Mouse (Mus musculus) CH12.LX (cell line): ENCODE data around the gene Bcl9l. TPM values are rescaled to one million over a fixed set of nuclear protein-coding genes. Genes with fewer than 3 reads are reported as not detected.

ENCODE experiments used
- DNase-seq: peaks from one replicate; pipeline ENCODE4 v3.0.0-alpha.2; 2013; ENCODE audit errors: extremely low read depth
- H3K27ac ChIP-seq: 2 replicates; pipeline ENCODE4 v1.5.1; 2012; ENCODE audit warnings: low read depth, mild to moderate bottlenecking, control low read depth, moderate library complexity; ENCODE audit not compliant: insufficient read depth
- H3K27me3 ChIP-seq: replicated peaks from 2 replicates; pipeline ENCODE3; 2012; ENCODE audit warnings: inconsistent platforms
- H3K36me3 ChIP-seq, 2 experiments: replicated peaks in 1 of 2; 2 replicates each; pipeline versions ENCODE3 to v1.6.1; 2012; ENCODE audit warnings: inconsistent platforms in 1 of 2, low read length in 1 of 2, mild to moderate bottlenecking in 1 of 2, mixed read lengths in 1 of 2, moderate library complexity in 1 of 2; ENCODE audit not compliant: control insufficient read depth in 1 of 2, insufficient read depth in 1 of 2
- H3K4me1 ChIP-seq, 2 experiments: 2 replicates each; pipeline ENCODE4 v1.6.1; 2012; ENCODE audit warnings: inconsistent platforms in 1 of 2, moderate library complexity in 1 of 2; ENCODE audit not compliant: insufficient read depth in 2 of 2, control insufficient read depth in 1 of 2
- H3K4me2 ChIP-seq: 2 replicates; pipeline ENCODE4 v1.6.1; 2012; ENCODE audit warnings: low read depth, mild to moderate bottlenecking, control low read depth; ENCODE audit not compliant: poor library complexity, insufficient read depth, severe bottlenecking
- H3K4me3 ChIP-seq, 3 experiments: fragments of 150-350 bp in 1 of 3; sonication (generic) in 1 of 3; replicated peaks in 1 of 3; 2 replicates each; pipeline versions ENCODE3 to v1.5.1; 2011 to 2012; ENCODE audit warnings: low read depth in 2 of 3, low read length in 2 of 3, mild to moderate bottlenecking in 2 of 3, moderate library complexity in 2 of 3, control low read depth in 1 of 3, improper control_type of control experiment in 1 of 3, inconsistent platforms in 1 of 3, mixed read lengths in 1 of 3; ENCODE audit not compliant: poor library complexity in 1 of 3
- H3K79me2 ChIP-seq: replicated peaks from 2 replicates; pipeline ENCODE4 v1.6.1; 2012; ENCODE audit warnings: mild to moderate bottlenecking, moderate library complexity; ENCODE audit not compliant: control insufficient read depth, poor library complexity, insufficient read depth, severe bottlenecking; ENCODE audit errors: extremely low read depth
- H3K9ac ChIP-seq: 2 replicates; pipeline ENCODE4 v1.6.1; 2012; ENCODE audit warnings: low read depth, mild to moderate bottlenecking, control low read depth, moderate library complexity; ENCODE audit not compliant: insufficient read depth
- H3K9me3 ChIP-seq: replicated peaks from 2 replicates; pipeline ENCODE3; 2012; ENCODE audit warnings: low read length, inconsistent platforms, mixed read lengths
- BHLHE40 ChIP-seq: IDR thresholded peaks from 2 replicates; pipeline ENCODE4 v1.6.1; 2011; ENCODE audit warnings: mild to moderate bottlenecking, low read depth, low read length, improper control_type of control experiment
- CHD2 ChIP-seq: IDR thresholded peaks from 2 replicates; pipeline ENCODE4 v1.6.1; 2011; ENCODE audit warnings: low read length, improper control_type of control experiment
- E2F4 ChIP-seq: IDR thresholded peaks from 2 replicates; pipeline ENCODE4 v1.6.1; 2011; ENCODE audit warnings: low read depth, low read length, improper control_type of control experiment; ENCODE audit not compliant: insufficient replicate concordance
- ELF1 ChIP-seq: IDR thresholded peaks from 2 replicates; pipeline ENCODE4 v1.6.1; 2014; ENCODE audit warnings: low read depth, mild to moderate bottlenecking, inconsistent platforms, low read length, improper control_type of control experiment
- ETS1 ChIP-seq: conservative IDR thresholded peaks from 2 replicates; pipeline ENCODE4 v1.6.1; 2012; ENCODE audit warnings: low read depth, mild to moderate bottlenecking, inconsistent platforms, low read length, improper control_type of control experiment, moderate library complexity
- JUN ChIP-seq: IDR thresholded peaks from 2 replicates; pipeline ENCODE4 v1.6.1; 2011; ENCODE audit warnings: low read depth, mild to moderate bottlenecking, low read length, improper control_type of control experiment, moderate library complexity; ENCODE audit not compliant: insufficient read depth
- JUND ChIP-seq: conservative IDR thresholded peaks from 2 replicates; pipeline ENCODE4 v1.6.1; 2011; ENCODE audit warnings: low read depth, low read length, improper control_type of control experiment
- MAFK ChIP-seq: IDR thresholded peaks from 2 replicates; pipeline ENCODE4 v1.6.1; 2011; ENCODE audit warnings: low read length, improper control_type of control experiment; ENCODE audit not compliant: insufficient replicate concordance
- MXI1 ChIP-seq: IDR thresholded peaks from 2 replicates; pipeline ENCODE4 v1.6.1; 2011; ENCODE audit warnings: mild to moderate bottlenecking, low read depth, low read length, improper control_type of control experiment
- NELFE ChIP-seq: IDR thresholded peaks from 2 replicates; pipeline ENCODE4 v1.6.1; 2011; ENCODE audit warnings: low read depth, low read length, improper control_type of control experiment
- NRF1 ChIP-seq: IDR thresholded peaks from 2 replicates; pipeline ENCODE4 v1.6.1; 2014; ENCODE audit warnings: low read depth, mild to moderate bottlenecking, inconsistent platforms, low read length, improper control_type of control experiment, moderate library complexity
- POLR2A ChIP-seq: IDR thresholded peaks from 2 replicates; pipeline ENCODE4 v1.6.1; 2011; ENCODE audit warnings: low read depth, mild to moderate bottlenecking, improper control_type of control experiment, low read length
- RCOR1 ChIP-seq: conservative IDR thresholded peaks from 2 replicates; pipeline ENCODE4 v1.6.1; 2012; ENCODE audit warnings: low read depth, mild to moderate bottlenecking, inconsistent platforms, low read length, improper control_type of control experiment
- TBP ChIP-seq: conservative IDR thresholded peaks from 2 replicates; pipeline ENCODE4 v1.6.1; 2011; ENCODE audit warnings: low read depth, low read length, improper control_type of control experiment
- ZKSCAN1 ChIP-seq: IDR thresholded peaks from 2 replicates; pipeline ENCODE4 v1.6.1; 2012; ENCODE audit warnings: low read depth, inconsistent platforms, low read length, improper control_type of control experiment, borderline replicate concordance
- ZMIZ1 ChIP-seq: IDR thresholded peaks from 2 replicates; pipeline ENCODE4 v1.6.1; 2012; ENCODE audit warnings: low read depth, mild to moderate bottlenecking, inconsistent platforms, low read length, improper control_type of control experiment
- dilution Hi-C: fragments of 300-500 bp; cut with MboI; formaldehyde crosslinking; loops from 2 replicates; pipeline ENCODE4 v1.14.3; 2020; ENCODE audit warnings: low sequenced_read_pairs; ENCODE audit not compliant: extremely low pct_unique_long_range_greater_than_20kb, extremely low pct_ligation_motif_present
- in situ Hi-C: fragments of 300-500 bp; cut with MboI; formaldehyde crosslinking; loops from 3 replicates; pipeline ENCODE4 v1.14.3; 2019; ENCODE audit warnings: low sequenced_read_pairs, low pct_ligation_motif_present, low pct_unique_long_range_greater_than_20kb, mixed read lengths
- polyA plus RNA-seq: library from polyadenylated mRNA; unstranded; fragments of >175 nt; gene quantifications from 2 replicates; pipeline ENCODE4 v1.2.1, GENCODE M21; 2012; ENCODE audit warnings: low read depth; ENCODE audit not compliant: insufficient read length
- total RNA-seq, 2 experiments: library from RNA; depleted of rRNA; stranded (reverse); fragments of 300-350 nt in 1 of 2; fragments of >200 nt in 1 of 2; gene quantifications; 2 replicates each; pipeline ENCODE4 v1.2.3; 2012 to 2014

Bcl9l gene
- total and polyA plus RNA-seq, 3 experiments, result 0.67 to 7.5 (median 1.6) TPM

- TF ChIP-seq ZKSCAN1, result no peak
- TF ChIP-seq CHD2, result peak; percentile 28; the same call in 1 of the 2 replicates
- TF ChIP-seq BHLHE40, result peak; percentile 74
- no peak for TF ChIP-seq ETS1
- no peak for TF ChIP-seq JUN
- TF ChIP-seq E2F4, result no peak
- no peak; the same call in 1 of the 2 replicates for TF ChIP-seq ELF1
- no peak for TF ChIP-seq POLR2A
- TF ChIP-seq MAFK, result no peak
- TF ChIP-seq NRF1, result no peak
- TF ChIP-seq MXI1, result no peak
- TF ChIP-seq ZMIZ1, result peak; percentile 45; the same call in 1 of the 2 replicates
- TF ChIP-seq RCOR1, result no peak
- TF ChIP-seq JUND, result 0 out of 2 replicates have a peak, but pooled peaks have one; percentile 9
- no peak for TF ChIP-seq NELFE
These were observed 27.8 kb downstream of the Bcl9l start (continued) for GRCm38 (mm10) chr9:44510355-44510871.

- Histone ChIP-seq H3K36me3 (peaks cover 30 to 89% of the 10 kb centered on the region in 2 experiments), H3K27ac (no peak overlapping the region), H3K9ac (no peak overlapping the region), H3K4me1 (peaks cover 33 to 72% of the 10 kb centered on the region in 2 experiments), H3K9me3 (no peaks in the 10 kb centered on the region), H3K4me2 (no peak overlapping the region), H3K79me2 (no peaks in the 10 kb centered on the region), H3K4me3 (no peak overlapping the region), H3K27me3 (no peaks in the 10 kb centered on the region)
- TF ChIP-seq POLR2A (no peak), MXI1 (no peak), NRF1 (no peak), TBP (no peak)
- no peak for DNase-seq
- dilution Hi-C loops, result no loop called here
- in situ Hi-C loops, result loop anchor here (5.0 kb wide), 1 partner anchor 136 kb away; no protein-coding TSS in a partner anchor
These were observed 28.4 kb downstream of the Bcl9l start for GRCm38 (mm10) chr9:44510872-44511601.
